Mouse (Mus musculus): Measurements from ENCODE around the gene Brd7.

GRCm38 (mm10) chr8:88289901-88290300 is 72.1 kb downstream of the Brd7 start:
- TF ChIP-seq CTCF (IDR thresholded peaks at IDR 0.05; ENCODE audit: insufficient read depth, low read length) (no peak), POLR2A (IDR thresholded peaks at IDR 0.05; ENCODE audit: borderline replicate concordance, extremely low read depth, low read depth, low read length) (no peak)
